ENCODE assay signal across 9 mouse cellular contexts in the genomic region with DNA sequence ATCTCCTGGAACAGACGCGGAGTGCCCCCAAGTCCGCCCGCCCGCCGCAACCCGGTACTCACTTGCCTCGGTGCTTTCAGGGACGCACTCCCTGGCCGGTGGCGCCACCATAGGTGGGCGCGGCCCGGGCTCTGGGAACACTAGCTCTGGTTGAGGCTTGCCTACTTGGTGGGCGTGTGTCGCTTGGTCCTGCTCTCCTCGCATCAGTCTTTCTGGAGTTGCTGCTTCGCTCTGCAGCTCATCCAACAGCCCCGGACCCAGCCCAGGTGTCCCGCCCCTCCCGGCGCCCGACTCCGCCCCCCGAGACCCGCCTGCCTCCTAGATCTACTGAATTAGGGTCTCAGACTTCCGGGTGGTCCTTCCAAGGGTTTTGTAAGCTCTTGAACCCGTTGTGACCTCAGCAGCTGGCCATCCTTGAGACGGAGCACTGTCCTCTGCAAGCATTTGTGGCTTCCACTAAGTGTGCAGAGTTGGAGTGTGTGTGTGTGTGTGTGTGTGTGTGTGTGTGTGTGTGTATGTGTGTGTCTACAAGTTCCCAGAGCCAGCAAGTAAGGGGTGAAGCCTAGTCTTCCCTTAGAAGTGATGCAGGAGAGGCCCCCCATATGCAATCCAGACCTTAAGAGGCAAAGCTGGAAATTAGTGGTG. TPM values are rescaled to one million over a fixed set of nuclear protein-coding genes. Genes with fewer than 3 reads are reported as not detected.
DNase-seq lines count a peak whose midpoint lies in the region; ATAC-seq lines count a peak whose summit lies in the region.
"Had no signal": no experiment of that assay in that cellular context is flagged by ENCODE, and none has a peak within 500 bp of the region (broad histone marks: within the 10 kb centered on the region; RNA-seq: fewer than 3 reads in every experiment).

A gene (minus strand): TSS at position 254 of the 645 bp plus-strand sequence.

- ATAC-seq in CD4-positive, CD25-positive, alpha-beta regulatory T cell, adult 4 months: no peak
- no peak for ATAC-seq in liver, embryonic 16.5 days (ENCODE audit: low read depth)

- peak; percentile 2 for DNase-seq in CD4-positive, CD25-positive, alpha-beta regulatory T cell, adult 2 months (ENCODE audit: low read depth, low spot score)
- DNase-seq in lung, postnatal 10 days: peak; percentile 18
- no peak for DNase-seq in lung, postnatal 25 days (ENCODE audit: low spot score)
- DNase-seq in heart, postnatal 4 days: peak; percentile 8
- DNase-seq in testis, postnatal 10 days (ENCODE audit: low spot score): peak; percentile 60
- no peak for DNase-seq in frontal cortex, postnatal 14 days (ENCODE audit: low spot score in 2 of 2)

- H3K9me3 ChIP-seq in liver, embryonic 16.5 days (replicated peaks; ENCODE audit: control insufficient read depth, low read length): no peaks in the 10 kb centered on the region

- H3K27ac ChIP-seq in liver, embryonic 16.5 days (ENCODE audit: low read length): no peak within 1 kb of the TSS

- peaks cover 23% of the 10 kb centered on the region for H3K27me3 ChIP-seq in liver, embryonic 16.5 days (ENCODE audit: control insufficient read depth, insufficient read depth, low read depth, low read length)

- no peaks in the 10 kb centered on the region; the same call in 1 of the 2 replicates for H3K4me1 ChIP-seq in liver, embryonic 16.5 days (ENCODE audit: control insufficient read depth, low read depth, low read length)

- 2% methylated on average over 27 of the region's 29 CpGs for WGBS in liver, embryonic 16.5 days (ENCODE audit: insufficient replicate concordance)

- H3K36me3 ChIP-seq in liver, embryonic 16.5 days (ENCODE audit: control insufficient read depth, insufficient read depth): no peaks in the 10 kb centered on the region

- H3K4me3 ChIP-seq in liver, embryonic 16.5 days (ENCODE audit: low read depth, low read length): peak within 1 kb of the TSS; percentile 42
- H3K4me3 ChIP-seq: erythroblast, embryonic 14.5 days had no signal

- H3K9ac ChIP-seq in liver, embryonic 16.5 days (ENCODE audit: low read depth, low read length): no peak within 1 kb of the TSS

- peak within 1 kb of the TSS; percentile 57 for H3K4me2 ChIP-seq in liver, embryonic 16.5 days (ENCODE audit: low read depth, low read length)

RNA-seq across cellular contexts. Expression of the gene that starts here (rescaled TPM):
- polyA plus RNA-seq in CD4-positive, CD25-positive, alpha-beta regulatory T cell, adult 4 months (2017; shearing (Covaris generic)): not detected
- under 1 TPM; 0.29 to 0.45 TPM for total RNA-seq in heart, postnatal 4 days (2021)
- 0.06 TPM in 2 replicates for polyA plus RNA-seq in liver, embryonic 16.5 days (2015; fragmentation: Nextera tagmentation; extraction: Ambion mirVana)
- polyA plus RNA-seq: erythroblast, embryonic 14.5 days had no signal

Comparison
In these comparisons a context has a peak if more than half of its experiments do, and no peak if none do; other contexts are left out.
1. DNase-seq: peak in CD4-positive, CD25-positive, alpha-beta regulatory T cell, adult 2 months (single experiment), lung, postnatal 10 days (single experiment) and testis, postnatal 10 days (single experiment); none in lung, postnatal 25 days (single experiment) and frontal cortex, postnatal 14 days (0 of 2).
2. Peak in DNase-seq in heart, postnatal 4 days; RNA of the gene not detected or under 1 TPM.